Mouse (Mus musculus) splenic B cell, adult 2 months (primary cell): ENCODE data around the gene Tnp2.
A peak's percentile ranks its signal among the peaks of the same experiment; 100 is the strongest.

ENCODE experiments used
- DNase-seq: peaks from one replicate; pipeline ENCODE4 v3.0.0-alpha.2; 2011; ENCODE audit warnings: low read depth, low spot score
- H3K27me3 ChIP-seq: 2 replicates; pipeline ENCODE4 v1.6.1; 2012; ENCODE audit warnings: mild to moderate bottlenecking, low read length, moderate library complexity, mixed read lengths; ENCODE audit not compliant: control insufficient read depth, poor library complexity, insufficient read depth, severe bottlenecking
- H3K36me3 ChIP-seq: 2 replicates; pipeline ENCODE4 v1.6.1; 2012; ENCODE audit warnings: mild to moderate bottlenecking, low read length, moderate library complexity, mixed read lengths; ENCODE audit not compliant: control insufficient read depth, poor library complexity, insufficient read depth, severe bottlenecking

Tnp2 gene

DNA sequence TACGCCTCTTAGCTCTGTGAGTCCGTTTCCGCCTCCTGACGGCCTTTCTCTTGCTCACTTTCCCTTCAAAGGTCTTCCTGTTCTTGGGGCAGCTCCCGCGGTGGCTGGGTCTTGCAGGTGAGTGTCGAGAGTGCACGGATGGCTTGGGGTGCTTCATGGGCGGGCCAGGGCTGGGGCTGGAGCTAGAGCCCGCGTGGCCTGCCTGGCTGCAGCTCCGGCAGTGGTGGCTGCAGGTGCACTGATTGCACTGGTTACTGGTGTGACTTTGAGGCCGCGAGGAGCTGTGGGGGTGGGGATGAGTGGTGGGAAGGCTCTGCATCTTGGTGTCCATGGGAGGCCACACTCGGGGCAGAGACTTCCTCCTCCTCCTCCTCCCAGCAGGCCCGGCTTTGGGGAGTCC lies at the start of gene Tnp2:
TSS of gene Tnp2 (minus strand) at position 390 of the 400 bp plus-strand sequence.
- H3K36me3 ChIP-seq, result no peaks in the 10 kb centered on the region
- H3K27me3 ChIP-seq, result no peaks in the 10 kb centered on the region
- no peak for DNase-seq

DNA sequence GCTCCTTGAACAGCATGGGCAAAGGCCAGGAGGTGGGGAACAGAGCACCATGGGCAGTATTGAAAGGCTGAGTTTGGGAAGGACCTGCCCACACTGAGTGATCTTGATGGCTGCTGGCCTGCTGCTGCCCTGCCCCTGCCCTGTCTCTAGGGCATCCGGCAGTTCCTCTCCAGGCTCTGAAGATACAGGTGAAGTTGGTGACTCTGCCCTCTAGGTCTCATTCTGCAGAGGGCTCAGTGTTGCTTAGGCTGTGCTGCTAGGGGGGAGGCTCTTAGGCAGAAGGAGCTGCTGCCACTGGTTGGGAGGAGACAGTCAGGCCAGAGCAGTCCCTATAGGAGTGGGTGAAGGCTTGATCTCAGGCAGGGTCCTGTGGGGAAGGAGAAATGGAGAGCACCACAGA lies 49.4 kb upstream of the Tnp2 start:
- H3K27me3 ChIP-seq, result no peaks in the 10 kb centered on the region
- H3K36me3 ChIP-seq, result no peaks in the 10 kb centered on the region
- DNase-seq, result no peak

DNA sequence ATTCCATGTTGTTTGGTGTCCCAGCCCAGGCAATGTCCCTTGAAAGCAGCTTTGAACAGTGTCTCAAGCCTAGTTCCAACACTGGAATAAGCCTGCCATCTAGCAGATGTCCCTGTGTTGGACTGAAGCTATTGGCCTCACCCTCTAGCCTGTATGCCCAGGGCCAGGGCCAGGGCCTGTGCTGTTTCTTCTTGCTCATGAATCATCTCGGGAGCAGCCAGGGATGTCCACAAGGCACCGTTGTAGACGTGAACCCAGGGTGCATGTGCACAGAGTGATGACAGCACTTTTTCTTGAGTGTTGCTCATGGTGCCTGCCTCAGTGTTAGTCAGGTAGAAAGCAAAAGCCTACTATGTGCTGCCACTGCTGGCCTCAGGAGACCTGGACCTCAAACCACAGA lies 48.8 kb upstream of the Tnp2 start:
- H3K27me3 ChIP-seq, result no peaks in the 10 kb centered on the region
- no peaks in the 10 kb centered on the region for H3K36me3 ChIP-seq
- DNase-seq, result no peak

DNA sequence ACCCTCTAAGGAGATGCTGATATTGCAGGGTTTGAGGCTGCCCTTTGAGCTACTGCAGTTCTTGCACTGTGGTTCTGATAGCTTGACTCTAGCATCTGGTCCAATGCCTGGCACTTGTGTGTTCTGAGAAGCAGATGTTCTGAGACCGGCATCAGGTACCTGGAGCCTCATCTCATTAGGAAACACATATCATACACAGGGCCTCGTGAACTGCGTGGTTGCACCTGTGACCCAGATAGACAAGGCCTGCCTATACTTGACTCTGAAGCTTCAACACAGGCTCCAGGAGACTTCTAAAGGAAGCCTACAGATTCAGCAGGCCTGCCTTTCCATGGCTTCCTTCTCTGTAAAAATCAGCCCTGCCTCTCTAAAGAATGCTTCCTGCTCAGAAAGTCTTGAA lies 47.9 kb upstream of the Tnp2 start:
- DNase-seq, result no peak
- Histone ChIP-seq H3K27me3 (no peaks in the 10 kb centered on the region), H3K36me3 (no peaks in the 10 kb centered on the region)

DNA sequence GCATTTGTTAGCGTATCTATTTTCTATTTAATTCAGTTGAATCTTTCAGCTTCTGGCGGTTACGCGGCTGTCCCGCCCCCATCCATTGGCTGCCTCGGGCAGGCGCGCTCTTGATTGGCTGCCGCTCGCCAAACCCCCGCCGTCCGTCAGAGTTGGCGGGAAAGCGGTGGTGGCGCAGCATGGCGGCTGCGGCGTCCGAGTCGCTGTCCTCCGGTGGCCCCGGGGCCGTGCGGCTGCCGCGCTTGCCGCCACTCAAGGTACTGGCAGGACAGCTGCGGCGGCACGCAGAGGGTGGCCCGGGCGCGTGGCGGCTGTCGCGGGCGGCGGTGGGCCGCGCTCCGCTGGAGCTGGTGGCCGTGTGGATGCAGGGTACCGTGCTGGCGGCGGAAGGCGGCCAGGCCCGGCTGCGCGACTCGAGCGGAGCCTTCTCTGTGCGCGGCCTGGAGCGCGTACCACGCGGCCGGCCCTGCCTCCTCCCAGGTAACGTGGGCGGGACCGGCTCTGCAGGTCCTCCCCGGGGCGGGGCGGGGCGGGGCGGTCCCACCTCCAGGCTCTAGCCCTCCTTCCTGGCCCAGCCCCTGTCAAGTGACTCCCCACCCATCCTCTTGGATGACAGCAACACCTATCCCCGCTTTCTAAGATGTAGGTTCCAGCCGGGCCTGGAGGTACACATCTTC lies 46.6 kb upstream of the Tnp2 start, which contains the start of gene Rmi2:
TSS of gene Rmi2 (plus strand) at position 149 of the 677 bp plus-strand sequence.
- Histone ChIP-seq H3K36me3 (no peaks in the 10 kb centered on the region), H3K27me3 (no peaks in the 10 kb centered on the region)
- peak; percentile 85 for DNase-seq

DNA sequence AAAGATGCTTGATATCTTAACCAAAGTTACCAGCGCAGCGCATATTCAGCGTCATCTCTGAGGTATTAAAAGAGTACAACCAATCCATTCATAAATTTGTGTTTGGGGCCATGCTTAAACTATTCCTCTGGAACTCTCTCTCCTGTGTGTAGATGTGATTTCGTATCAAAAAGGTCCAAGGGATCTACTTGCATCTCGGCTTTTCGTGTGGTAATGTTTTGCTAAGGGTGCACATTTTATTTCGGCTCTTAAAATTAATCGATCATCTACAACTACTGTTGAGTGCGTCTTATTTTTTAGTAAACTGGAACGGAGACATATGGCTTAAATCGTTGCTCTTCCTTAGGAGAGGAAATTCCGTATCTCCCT lies 46.1 kb upstream of the Tnp2 start:
- DNase-seq, result no peak
- Histone ChIP-seq H3K27me3 (no peaks in the 10 kb centered on the region), H3K36me3 (no peaks in the 10 kb centered on the region)

DNA sequence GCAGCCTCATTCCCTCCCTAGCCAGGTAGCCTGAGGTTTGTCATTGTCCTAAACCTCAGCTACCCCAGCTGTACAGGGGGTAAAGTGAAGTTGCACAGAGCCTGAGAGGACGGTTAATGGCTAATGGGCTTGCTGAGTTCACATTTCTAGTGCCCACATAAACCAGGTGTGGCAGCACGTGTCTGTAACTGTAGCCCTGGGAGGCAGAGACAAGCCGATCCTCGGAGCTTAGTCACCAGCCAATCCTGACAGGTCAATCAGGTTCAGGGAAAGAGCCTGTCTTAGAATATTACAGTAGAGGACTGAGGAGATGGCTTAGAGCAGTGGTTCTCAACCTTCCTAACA lies 40.0 kb upstream of the Tnp2 start:
- Histone ChIP-seq H3K27me3 (no peaks in the 10 kb centered on the region), H3K36me3 (no peaks in the 10 kb centered on the region)
- no peak for DNase-seq

DNA sequence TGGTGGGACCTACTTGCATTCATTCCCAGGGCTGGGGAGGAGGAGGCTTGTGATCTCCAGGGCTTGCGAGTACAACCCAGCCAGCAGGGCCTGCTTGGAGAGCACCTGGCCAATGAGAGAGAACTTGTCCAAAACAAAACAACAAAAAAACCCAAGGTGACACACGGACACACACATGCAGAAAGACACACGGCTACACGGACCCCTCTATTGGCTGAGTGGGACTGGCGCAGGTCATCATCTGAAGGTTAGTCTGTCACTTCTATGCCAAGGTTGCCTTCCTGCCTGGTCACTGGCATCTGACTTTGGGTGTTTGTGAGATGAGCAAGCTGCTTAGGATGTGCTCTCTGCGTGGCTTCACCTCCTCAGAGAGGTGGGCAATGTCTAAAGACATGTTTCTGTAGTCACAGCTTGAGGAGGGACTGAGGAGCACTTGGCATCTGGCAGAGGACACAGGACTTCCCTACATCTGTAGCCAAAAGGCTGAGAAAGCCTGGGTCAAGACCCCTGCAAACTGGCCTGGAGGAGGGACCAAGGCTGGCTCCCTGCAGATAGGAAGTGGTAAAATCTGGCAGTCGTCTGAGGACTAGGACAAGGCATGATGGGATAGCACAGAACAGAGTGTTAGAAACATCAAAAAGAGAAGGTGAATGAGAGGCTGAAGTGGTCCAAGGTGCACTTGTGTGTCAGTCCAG lies 39.5 kb upstream of the Tnp2 start:
- DNase-seq, result no peak
- H3K36me3 ChIP-seq, result no peaks in the 10 kb centered on the region

DNA sequence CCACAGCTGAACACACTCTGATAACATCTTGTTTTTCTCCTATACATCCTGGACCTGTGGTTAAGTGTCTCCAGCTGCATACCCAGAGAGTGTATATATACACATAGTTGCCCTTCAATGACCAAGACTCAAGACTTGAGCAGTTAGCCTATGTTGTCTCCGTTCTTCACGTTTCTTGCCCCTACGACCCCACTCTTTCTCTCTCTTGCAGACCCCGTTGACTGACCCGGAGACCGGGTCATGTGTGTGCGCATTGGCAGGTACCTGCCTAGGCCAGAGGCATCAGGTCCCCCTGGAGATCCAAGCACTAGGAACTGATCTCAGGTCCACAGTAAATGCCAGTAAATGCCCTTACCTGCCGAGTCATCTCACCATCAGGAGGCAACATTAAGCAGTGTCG lies 38.8 kb upstream of the Tnp2 start:
- H3K27me3 ChIP-seq, result no peaks in the 10 kb centered on the region
- DNase-seq, result no peak
- H3K36me3 ChIP-seq, result no peaks in the 10 kb centered on the region

More for the DNA sequence above, 39.5 kb upstream of the Tnp2 start:
- no peaks in the 10 kb centered on the region for H3K27me3 ChIP-seq

DNA sequence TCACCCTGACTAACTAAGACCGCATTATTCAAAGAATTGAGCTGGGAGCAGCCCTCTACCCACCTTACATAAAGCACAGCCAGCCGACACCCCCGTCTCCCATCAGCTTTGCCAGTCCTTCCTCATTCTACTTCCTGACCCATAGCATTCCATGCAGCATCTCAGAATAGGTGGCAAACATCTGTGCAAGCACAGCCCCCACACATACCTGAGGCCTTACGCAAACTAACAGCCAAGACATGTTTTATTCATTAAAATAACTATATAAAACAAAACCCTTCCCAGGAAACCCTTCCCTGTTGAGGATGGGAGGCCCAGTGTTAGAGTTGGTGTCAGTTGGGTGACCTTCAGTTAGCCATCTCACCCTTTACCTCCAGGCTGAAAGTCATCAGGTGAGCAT lies 37.4 kb upstream of the Tnp2 start:
- no peaks in the 10 kb centered on the region for H3K27me3 ChIP-seq

DNA sequence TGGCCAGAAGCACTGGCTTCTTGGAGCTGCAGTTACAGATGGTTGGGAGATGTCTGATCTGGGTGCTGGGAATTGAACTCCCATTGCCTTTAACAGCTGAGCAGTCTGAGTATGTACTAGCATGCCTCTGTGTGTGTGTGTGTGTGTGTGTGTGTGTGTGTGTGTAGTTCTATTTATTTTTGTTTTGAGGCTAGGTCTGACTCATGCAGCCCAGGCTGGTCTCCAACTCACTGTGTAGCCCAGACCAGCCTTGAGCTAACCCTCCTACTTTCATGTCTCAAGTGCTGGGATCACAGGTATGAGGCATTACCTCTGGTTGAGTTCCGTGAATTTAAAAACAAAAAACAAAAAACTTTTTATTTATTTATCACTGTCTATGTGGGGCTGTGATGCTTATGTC lies 36.1 kb upstream of the Tnp2 start:
- Histone ChIP-seq H3K27me3 (no peaks in the 10 kb centered on the region), H3K36me3 (no peaks in the 10 kb centered on the region)
- DNase-seq, result no peak

More for the DNA sequence above, 37.4 kb upstream of the Tnp2 start:
- no peaks in the 10 kb centered on the region for H3K36me3 ChIP-seq
- no peak for DNase-seq

DNA sequence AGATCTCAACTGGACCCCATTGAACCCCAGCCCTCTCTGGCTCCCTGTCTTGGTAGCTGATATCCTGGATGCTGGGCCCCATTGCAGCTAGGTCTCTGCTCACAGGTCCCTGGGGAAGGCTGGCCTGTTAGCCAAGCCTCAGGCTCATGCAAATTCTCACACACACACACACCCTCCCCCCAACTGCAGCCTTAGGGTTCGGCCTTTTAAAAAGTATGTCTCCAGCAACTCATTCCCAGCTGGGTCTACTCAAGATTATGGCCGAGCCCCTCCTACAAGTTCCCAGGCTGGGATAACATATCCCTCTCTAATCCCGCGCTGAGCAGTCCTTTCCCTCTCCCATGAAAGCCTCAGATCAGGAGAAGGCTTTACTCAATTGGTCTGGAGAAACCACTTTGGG lies 32.9 kb upstream of the Tnp2 start:
- Histone ChIP-seq H3K27me3 (no peaks in the 10 kb centered on the region), H3K36me3 (no peaks in the 10 kb centered on the region)
- DNase-seq, result peak; percentile 41

DNA sequence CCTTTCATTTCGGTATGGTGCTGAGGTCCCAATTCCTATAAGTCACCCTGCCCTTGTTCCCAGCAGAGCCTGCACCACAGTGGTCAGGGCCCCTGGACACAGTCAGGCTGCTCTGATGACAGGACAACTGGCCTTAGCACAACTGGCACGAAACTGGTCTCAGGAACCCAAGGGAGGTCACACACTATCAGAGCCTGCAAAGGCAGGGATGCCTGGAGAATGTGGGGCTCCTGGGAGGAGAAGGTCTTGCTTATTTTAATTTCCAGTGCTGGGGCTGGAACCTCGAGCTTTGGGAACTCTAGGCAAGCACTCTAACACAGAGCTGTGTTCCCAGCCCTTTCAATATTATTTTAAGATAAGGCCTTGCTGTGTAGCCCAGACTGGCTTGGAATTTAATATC lies 31.5 kb upstream of the Tnp2 start:
- no peaks in the 10 kb centered on the region for H3K36me3 ChIP-seq
- no peak for DNase-seq

DNA sequence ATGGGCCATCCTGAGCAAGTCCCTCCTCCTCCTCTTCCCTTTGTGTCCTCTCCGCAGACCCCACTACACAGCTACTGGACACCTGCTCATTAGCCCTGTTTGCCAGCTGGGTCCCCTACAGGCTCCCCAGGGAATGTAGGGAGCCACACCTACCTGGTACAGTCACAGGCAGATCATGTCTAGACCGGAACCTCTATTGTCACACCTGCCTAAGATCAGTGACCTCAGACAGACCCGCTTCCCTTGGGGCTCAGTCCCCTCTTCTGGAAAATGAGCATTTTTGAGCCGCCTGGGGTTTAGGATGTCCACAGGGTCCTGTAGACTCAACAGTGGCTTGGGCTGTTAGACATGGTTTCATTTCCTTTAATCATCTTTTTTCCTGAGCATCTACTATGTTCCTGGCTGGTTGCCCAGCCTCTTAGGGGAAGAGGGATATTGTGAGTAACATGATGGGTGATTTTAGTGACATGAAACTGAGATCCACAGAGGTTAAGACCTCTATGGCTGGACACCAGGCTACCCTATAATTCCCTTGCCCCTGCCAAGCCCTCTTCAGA lies 30.2 kb upstream of the Tnp2 start:
- Histone ChIP-seq H3K27me3 (no peaks in the 10 kb centered on the region), H3K36me3 (no peaks in the 10 kb centered on the region)
- DNase-seq, result peak; percentile 60

More for the DNA sequence above, 31.5 kb upstream of the Tnp2 start:
- no peaks in the 10 kb centered on the region for H3K27me3 ChIP-seq

DNA sequence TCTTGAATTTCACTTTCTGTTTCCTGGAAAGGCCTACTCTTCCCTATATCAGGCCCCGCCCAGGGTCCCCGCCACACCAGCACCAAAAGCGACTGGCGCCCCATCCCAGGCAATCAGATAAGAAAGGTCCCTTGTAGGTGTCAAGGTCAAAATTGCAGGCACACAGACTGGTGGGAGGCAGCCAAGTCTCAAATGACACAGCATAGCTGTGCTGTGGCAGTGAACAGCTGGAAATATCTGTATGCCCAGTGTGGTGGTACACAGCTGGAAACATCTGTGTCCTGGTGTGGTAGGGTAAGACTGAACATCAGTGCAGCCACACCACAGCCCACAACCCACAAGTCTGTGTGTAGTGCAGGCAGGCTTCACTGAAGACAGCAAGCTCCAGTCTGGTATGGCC lies 26.4 kb upstream of the Tnp2 start:
- Histone ChIP-seq H3K36me3 (no peaks in the 10 kb centered on the region), H3K27me3 (no peaks in the 10 kb centered on the region)
- no peak for DNase-seq
